Mouse (Mus musculus): Measurements from ENCODE around the gene Mrps16. TPM values are rescaled to one million over a fixed set of nuclear protein-coding genes. Genes with fewer than 3 reads are reported as not detected.

The Mrps16 gene
- polyA plus RNA-seq (2017; shearing (Covaris generic)): 104 TPM

DNA sequence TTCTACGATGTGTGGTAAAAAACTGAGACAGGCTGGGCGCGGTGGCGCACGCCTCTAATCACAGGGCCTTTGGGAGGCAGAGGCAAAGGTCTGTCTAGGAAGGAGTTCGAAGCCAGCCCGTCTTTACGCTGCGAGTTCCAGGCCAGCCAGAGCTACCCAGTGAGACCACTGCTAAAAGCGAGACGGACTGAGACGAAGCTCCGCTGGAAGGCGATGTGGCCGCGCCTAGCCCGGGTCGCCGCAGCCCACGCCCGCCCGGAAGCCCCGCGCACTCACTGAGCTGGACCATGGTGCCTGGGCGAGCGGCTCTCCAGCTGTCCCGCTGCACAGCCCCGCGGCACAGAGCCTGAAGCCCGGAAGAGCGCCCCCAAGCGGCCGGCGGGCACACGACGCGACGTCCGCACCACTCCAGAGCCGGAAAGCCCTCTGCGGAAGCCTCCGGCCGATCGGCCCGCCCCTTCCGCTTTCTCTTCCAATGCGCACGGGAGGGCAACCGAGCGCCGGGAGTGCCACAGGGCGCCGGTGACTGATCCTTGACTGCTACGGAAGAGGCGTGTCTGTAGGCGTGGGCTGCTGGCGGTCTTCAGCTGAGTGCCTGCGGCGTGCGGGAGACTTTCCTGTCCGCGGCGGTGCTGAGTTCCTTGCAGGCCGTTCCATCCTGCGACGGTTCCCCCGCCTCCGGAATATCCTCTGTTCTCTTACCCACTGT lies at the start of gene Mrps16:
Gene Mrps16 (minus strand): TSS at position 430 of the 709 bp plus-strand sequence.

DNA sequence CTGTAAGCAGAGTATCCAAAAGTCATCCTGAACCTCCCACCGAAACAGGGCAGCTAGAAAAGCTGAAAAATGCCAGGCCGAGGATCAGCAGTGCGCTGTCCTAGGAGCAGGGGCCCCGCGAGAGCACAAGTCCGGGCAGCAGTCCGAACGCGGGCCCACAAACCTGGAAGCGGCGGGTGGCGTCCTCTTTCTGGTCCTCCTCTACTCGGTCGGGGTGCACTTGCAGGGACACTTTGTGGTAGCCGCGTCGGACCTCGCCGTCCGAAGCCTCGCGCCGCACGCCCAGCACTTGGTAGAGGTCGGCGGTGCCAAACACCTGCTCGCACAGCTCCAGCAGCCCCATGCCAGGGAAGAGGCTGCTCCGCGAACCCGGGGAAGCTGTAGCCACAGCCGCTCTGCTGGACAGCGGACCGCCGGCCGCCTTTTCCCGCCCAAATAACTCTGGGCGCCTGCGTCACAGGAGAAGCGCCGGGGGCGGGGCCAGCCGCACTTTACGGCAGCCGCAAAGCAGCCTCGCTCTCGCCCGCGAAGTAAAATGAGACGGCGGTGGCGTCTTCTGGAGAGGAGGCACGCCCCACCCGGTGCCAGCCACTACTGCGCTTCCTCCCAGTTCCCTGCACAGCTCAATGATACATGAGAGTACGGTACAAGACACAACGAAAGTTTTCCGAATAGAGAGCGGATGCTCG lies 4.8 kb downstream of the Mrps16 start, which contains the start of gene Dnajc9:
Gene Dnajc9 (minus strand): TSS at position 470 of the 689 bp plus-strand sequence.

DNA sequence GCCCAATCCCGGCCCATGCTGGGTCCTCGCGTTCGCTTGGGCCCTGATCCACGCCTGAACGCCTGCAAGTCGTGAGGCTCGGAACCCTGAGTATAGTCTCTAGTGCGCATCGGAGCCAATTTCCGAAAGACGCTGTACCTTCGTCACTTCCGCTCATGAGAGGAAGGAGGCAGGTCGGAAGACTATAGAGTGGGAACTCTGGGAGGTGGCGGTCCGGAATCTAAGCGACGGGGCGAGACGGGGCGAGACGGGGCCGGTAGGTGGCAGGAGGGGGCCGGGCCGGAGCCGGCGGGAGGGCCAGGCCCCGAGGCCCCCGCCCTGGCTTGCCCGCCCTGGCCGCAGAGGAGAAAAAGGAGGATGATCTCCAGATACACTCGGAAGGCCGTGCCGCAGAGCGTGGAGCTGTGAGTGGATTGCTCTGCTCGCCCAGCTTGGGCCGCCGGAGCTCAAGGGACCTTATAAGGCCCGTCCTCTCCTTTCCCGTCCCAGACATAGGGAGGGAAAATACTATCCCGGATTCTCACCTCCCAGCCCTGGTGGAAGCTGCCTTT lies 45.4 kb downstream of the Mrps16 start, which contains the start of the genes Ecd and Fam149b:
Gene Ecd (minus strand): TSS at position 131 of the 551 bp plus-strand sequence.
Gene Fam149b (plus strand): TSS at position 172 of the 551 bp plus-strand sequence.

Other genes starting within 250 kb of the Mrps16 start
- gene Kcnk5, start 211.8 kb downstream of the Mrps16 start, polyA plus RNA-seq (2017; shearing (Covaris generic)): 9.8 TPM
- gene Kcnk16, start 124.4 kb downstream of the Mrps16 start, polyA plus RNA-seq (2017; shearing (Covaris generic)): not detected
- 20.0 TPM for gene Nudt13, start 98.9 kb downstream of the Mrps16 start, polyA plus RNA-seq (2017; shearing (Covaris generic))
- gene Ecd, start 45.5 kb downstream of the Mrps16 start, polyA plus RNA-seq (2017; shearing (Covaris generic)): 72.8 TPM
- gene Fam149b, start 45.5 kb downstream of the Mrps16 start, polyA plus RNA-seq (2017; shearing (Covaris generic)): 74.8 TPM
- gene Dnajc9, start 4.7 kb downstream of the Mrps16 start, polyA plus RNA-seq (2017; shearing (Covaris generic)): 142 TPM
- not detected for gene Cfap70, start 58.6 kb upstream of the Mrps16 start, polyA plus RNA-seq (2017; shearing (Covaris generic))
- 53.7 TPM for gene Anxa7, start 86.5 kb upstream of the Mrps16 start, polyA plus RNA-seq (2017; shearing (Covaris generic))
- 1.1 TPM for gene Mss51, start 103.3 kb upstream of the Mrps16 start, polyA plus RNA-seq (2017; shearing (Covaris generic))
- 13.9 TPM for gene Ppp3cb, start 152.9 kb upstream of the Mrps16 start, polyA plus RNA-seq (2017; shearing (Covaris generic))
- gene Usp54, start 247.4 kb upstream of the Mrps16 start, polyA plus RNA-seq (2017; shearing (Covaris generic)): 3.7 TPM

Data from CD4-positive, CD25-positive, alpha-beta regulatory T cell, adult 9 weeks (primary cell).